Mouse (Mus musculus) adrenal gland, postnatal 4 days (tissue): ENCODE results near the gene Nf2. TPM values are rescaled to one million over a fixed set of nuclear protein-coding genes. Genes with fewer than 3 reads are reported as not detected.

Experiments
- microRNA-seq: library from miRNA; unstranded; fragments of <30 nt; microRNA quantifications from one replicate; pipeline ENCODE4 v1.2.0, GENCODE M21; 2021
- total RNA-seq, 2 experiments: library from RNA; stranded (reverse); gene quantifications; 2 replicates each; pipeline ENCODE4 v1.2.3; 2021

Gene Nf2
- total RNA-seq, 2 experiments from 2014 or later, result 85.2 to 90.4 TPM

Small RNA genes within 50 kb of the gene (microRNA-seq; reads per million reads assigned to microRNA genes)
- 1.6 reads per million for gene Mir6918

Other genes with a start within 250 kb of the Nf2 start
- not detected for gene Gm11032, start 229.5 kb downstream of the Nf2 start, total RNA-seq
- gene Ascc2, start 211.8 kb downstream of the Nf2 start, total RNA-seq, result 10 to 100 TPM; 37.9 to 40.1 TPM
- gene Uqcr10, start 145.2 kb downstream of the Nf2 start, total RNA-seq, result 100 to 1,000 TPM; 558 to 634 TPM
- 10 to 100 TPM; 45.4 to 45.7 TPM for gene Zmat5, start 144.9 kb downstream of the Nf2 start, total RNA-seq
- gene Cabp7, start 102.8 kb downstream of the Nf2 start, total RNA-seq, result under 1 TPM; 0.20 to 0.50 TPM
- 10 to 100 TPM; 55.8 to 55.9 TPM for gene Nipsnap1, start 24.4 kb upstream of the Nf2 start, total RNA-seq
- 10 to 100 TPM; 36.3 to 37.6 TPM for gene Thoc5, start 45.8 kb upstream of the Nf2 start, total RNA-seq
- gene Nefh, start 98.5 kb upstream of the Nf2 start, total RNA-seq, result 1 to 10 TPM; 3.0 to 3.9 TPM
- 10 to 100 TPM; 69.9 to 78.3 TPM for gene Ap1b1, start 137.3 kb upstream of the Nf2 start, total RNA-seq
- gene Rasl10a, start 208.6 kb upstream of the Nf2 start, total RNA-seq, result 1 to 10 TPM in 1 of 2 experiments, under 1 TPM in 1; 0.65 to 1.2 TPM
- 10 to 100 TPM; 39.2 to 39.8 TPM for gene Gas2l1, start 215.8 kb upstream of the Nf2 start, total RNA-seq
- gene Rhbdd3, start 249.4 kb upstream of the Nf2 start, total RNA-seq, result 10 to 100 TPM; 29.5 to 34.1 TPM
- 100 to 1,000 TPM; 523 to 585 TPM for gene Ewsr1, start 249.7 kb upstream of the Nf2 start, total RNA-seq